ENCODE assay signal across 21 mouse cellular contexts in the genomic region with DNA sequence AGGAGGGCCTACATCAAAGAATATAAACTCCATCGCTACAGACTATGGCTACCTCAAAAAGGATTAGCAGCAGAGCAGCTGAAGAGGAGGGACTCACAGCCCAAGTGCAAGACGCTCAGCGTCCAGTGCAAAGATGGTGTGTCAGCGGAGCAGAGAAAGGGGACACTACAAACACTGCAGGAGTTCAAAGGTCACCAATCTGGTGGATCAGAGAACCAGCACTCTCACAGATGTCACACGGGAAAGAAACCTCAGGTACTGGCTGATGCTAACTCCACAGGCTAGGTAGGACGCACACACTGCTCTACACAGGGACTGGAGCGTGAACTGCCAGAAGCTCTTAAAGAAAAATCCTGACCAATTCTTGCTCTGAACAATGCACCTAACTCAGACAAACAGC. TPM values are rescaled to one million over a fixed set of nuclear protein-coding genes. Genes with fewer than 3 reads are reported as not detected.
"Had no signal": no experiment of that assay in that cellular context is flagged by ENCODE, and none has a peak within 500 bp of the region (broad histone marks: within the 10 kb centered on the region; RNA-seq: fewer than 3 reads in every experiment).

No protein-coding gene starts in this region.

- ATAC-seq: midbrain, embryonic 13.5 days; midbrain, embryonic 16.5 days had no signal

- H3K4me3 ChIP-seq: midbrain, embryonic 10.5 days; midbrain, embryonic 13.5 days; myocyte; neural tube, embryonic 13.5 days; neural tube, embryonic 15.5 days had no signal

- H3K4me1 ChIP-seq: midbrain, embryonic 13.5 days; neural tube, embryonic 13.5 days; neural tube, embryonic 15.5 days had no signal

- H3K27me3 ChIP-seq: midbrain, embryonic 13.5 days; neural tube, embryonic 13.5 days; neural tube, embryonic 15.5 days had no signal

- DNase-seq: lung, adult 18-20 months; lung, embryonic 14.5 days; lung, postnatal 10 days; lung, postnatal 4 days; retina, postnatal 1 day; right cerebral cortex, adult 18-20 months; right cerebral cortex, postnatal 25 days; right cerebral cortex, postnatal 4 days; spleen, adult 18-20 months; thymus, adult 18-20 months; thymus, postnatal 14 days; thymus, postnatal 36 days had no signal

- H3K27ac ChIP-seq: midbrain, embryonic 10.5 days; midbrain, embryonic 13.5 days; neural tube, embryonic 13.5 days; neural tube, embryonic 15.5 days had no signal

- H3K9ac ChIP-seq: lung, embryonic 14.5 days; midbrain, embryonic 13.5 days; neural tube, embryonic 13.5 days; neural tube, embryonic 15.5 days had no signal

- H3K4me2 ChIP-seq: lung, embryonic 14.5 days; midbrain, embryonic 13.5 days; neural tube, embryonic 13.5 days; neural tube, embryonic 15.5 days had no signal

- H3K9me3 ChIP-seq: midbrain, embryonic 10.5 days; midbrain, embryonic 13.5 days; neural tube, embryonic 13.5 days; neural tube, embryonic 15.5 days had no signal

RNA-seq across cellular contexts. Expression of gene Qrich2, which starts 12.9 kb away (rescaled TPM):
- polyA plus RNA-seq: liver, embryonic 16.5 days; lung, embryonic 16.5 days; midbrain, embryonic 13.5 days; myocyte; neural tube, embryonic 13.5 days; neural tube, embryonic 15.5 days; stomach, embryonic 14.5 days had no signal
